Mouse (Mus musculus): ENCODE measurements around the gene Grxcr1.

Gene Grxcr1

GRCm38 (mm10) chr5:68031744-68032143 lies at the start of gene Grxcr1:
Grxcr1 (plus strand) TSS chr5:68031835.
- TF ChIP-seq GATA4 (IDR thresholded peaks at IDR 0.05; ENCODE audit: insufficient replicate concordance, low read length), result no peak

- TF ChIP-seq GATA4 (IDR thresholded peaks at IDR 0.05; ENCODE audit: insufficient replicate concordance, low read length), result no peak
These were observed 49.6 kb upstream of the Grxcr1 start for GRCm38 (mm10) chr5:67981946-67982526.

GRCm38 (mm10) chr5:67990426-67990825 lies 41.2 kb upstream of the Grxcr1 start:
- peak; percentile 80; the same call in 1 of the 2 replicates for TF ChIP-seq GATA4 (IDR thresholded peaks at IDR 0.05; ENCODE audit: insufficient replicate concordance, low read length)

GRCm38 (mm10) chr5:68002611-68003010 lies 29.0 kb upstream of the Grxcr1 start:
- TF ChIP-seq GATA4 (IDR thresholded peaks at IDR 0.05; ENCODE audit: insufficient replicate concordance, low read length), result no peak

- TF ChIP-seq GATA4 (IDR thresholded peaks at IDR 0.05; ENCODE audit: insufficient replicate concordance, low read length), result no peak
These were observed 27.7 kb upstream of the Grxcr1 start for GRCm38 (mm10) chr5:68003904-68004303.

- no peak for TF ChIP-seq GATA4 (IDR thresholded peaks at IDR 0.05; ENCODE audit: insufficient replicate concordance, low read length)
These were observed 27.2 kb upstream of the Grxcr1 start for GRCm38 (mm10) chr5:68004419-68004818.

GRCm38 (mm10) chr5:68007074-68007473 lies 24.6 kb upstream of the Grxcr1 start:
- no peak for TF ChIP-seq GATA4 (IDR thresholded peaks at IDR 0.05; ENCODE audit: insufficient replicate concordance, low read length)

GRCm38 (mm10) chr5:68011569-68011968 lies 20.1 kb upstream of the Grxcr1 start:
- TF ChIP-seq GATA4 (IDR thresholded peaks at IDR 0.05; ENCODE audit: insufficient replicate concordance, low read length), result peak; percentile 43; the same call in 1 of the 2 replicates

- no peak for TF ChIP-seq GATA4 (IDR thresholded peaks at IDR 0.05; ENCODE audit: insufficient replicate concordance, low read length)
These were observed 19.0 kb upstream of the Grxcr1 start for GRCm38 (mm10) chr5:68012618-68013017.

GRCm38 (mm10) chr5:68020870-68021269 lies 10.8 kb upstream of the Grxcr1 start:
- TF ChIP-seq GATA4 (IDR thresholded peaks at IDR 0.05; ENCODE audit: insufficient replicate concordance, low read length), result no peak

- TF ChIP-seq GATA4 (IDR thresholded peaks at IDR 0.05; ENCODE audit: insufficient replicate concordance, low read length), result no peak
These were observed 4.8 kb upstream of the Grxcr1 start for GRCm38 (mm10) chr5:68026658-68027422.

- no peak for TF ChIP-seq GATA4 (IDR thresholded peaks at IDR 0.05; ENCODE audit: insufficient replicate concordance, low read length)
These were observed 4.2 kb upstream of the Grxcr1 start for GRCm38 (mm10) chr5:68027474-68027873.

GRCm38 (mm10) chr5:68033345-68033744 lies 1.7 kb downstream of the Grxcr1 start:
- TF ChIP-seq GATA4 (IDR thresholded peaks at IDR 0.05; ENCODE audit: insufficient replicate concordance, low read length), result no peak

GRCm38 (mm10) chr5:68039077-68039476 lies 7.4 kb downstream of the Grxcr1 start:
- TF ChIP-seq GATA4 (IDR thresholded peaks at IDR 0.05; ENCODE audit: insufficient replicate concordance, low read length), result no peak

GRCm38 (mm10) chr5:68043339-68043738 lies 11.7 kb downstream of the Grxcr1 start:
- no peak for TF ChIP-seq GATA4 (IDR thresholded peaks at IDR 0.05; ENCODE audit: insufficient replicate concordance, low read length)

GRCm38 (mm10) chr5:68048783-68049182 lies 17.1 kb downstream of the Grxcr1 start:
- TF ChIP-seq GATA4 (IDR thresholded peaks at IDR 0.05; ENCODE audit: insufficient replicate concordance, low read length), result no peak; the same call in 1 of the 2 replicates

Data from liver, adult (tissue).